Mouse (Mus musculus): Measurements from ENCODE around the gene Pradc1. TPM values are rescaled to one million over a fixed set of nuclear protein-coding genes. Genes with fewer than 3 reads are reported as not detected.
"Not testable (repeated sequence)": the region's sequence is repeated elsewhere in the genome, so short reads cannot be mapped to it uniquely, and the experiment has no call there.

Gene Pradc1
- polyA plus RNA-seq, 1 experiment: 41.5 TPM

DNA sequence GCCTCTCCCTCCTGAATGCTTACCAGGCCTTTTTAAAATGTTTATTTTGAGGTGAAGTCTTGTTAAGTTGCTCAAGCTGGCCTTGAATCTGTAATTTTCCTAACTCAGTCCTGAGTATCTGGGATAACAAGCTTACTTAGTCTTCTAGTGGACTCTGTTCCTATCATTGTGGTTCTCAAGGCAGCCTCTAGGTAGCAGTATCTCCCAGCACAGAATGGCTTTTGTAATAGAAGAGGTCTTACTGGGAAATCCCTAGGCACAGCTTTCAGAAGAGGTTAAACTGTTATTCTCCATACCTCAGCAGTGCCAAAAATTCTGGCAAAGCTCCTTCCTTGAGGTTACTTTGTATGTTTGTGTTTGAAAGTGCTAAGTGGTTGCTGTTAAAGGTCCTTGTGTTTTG is 13.6 kb upstream of the Pradc1 start:
- Histone ChIP-seq H3K27ac (ENCODE audit: control insufficient read depth, insufficient read depth, low read length) (no peak overlapping the region), H3K27me3 (ENCODE audit: control insufficient read depth, insufficient read depth, low read length) (no peaks in the 10 kb centered on the region), H3K4me3 (ENCODE audit: control insufficient read depth, insufficient read depth, low read length) (no peak overlapping the region), H3K4me1 (replicated peaks; ENCODE audit: control insufficient read depth, insufficient read depth, low read length) (no peaks in the 10 kb centered on the region), H3K36me3 (ENCODE audit: control insufficient read depth, insufficient read depth, low read length) (peaks cover 88% of the 10 kb centered on the region)
- TF ChIP-seq POLR2A (IDR thresholded peaks at IDR 0.05; ENCODE audit: control insufficient read depth, extremely low read depth, insufficient read depth, low read length, poor library complexity) (no peak), CTCF (IDR thresholded peaks at IDR 0.05; ENCODE audit: borderline replicate concordance, control insufficient read depth, extremely low read depth, insufficient read depth, low read length, poor library complexity) (no peak)
- no peak for DNase-seq

DNA sequence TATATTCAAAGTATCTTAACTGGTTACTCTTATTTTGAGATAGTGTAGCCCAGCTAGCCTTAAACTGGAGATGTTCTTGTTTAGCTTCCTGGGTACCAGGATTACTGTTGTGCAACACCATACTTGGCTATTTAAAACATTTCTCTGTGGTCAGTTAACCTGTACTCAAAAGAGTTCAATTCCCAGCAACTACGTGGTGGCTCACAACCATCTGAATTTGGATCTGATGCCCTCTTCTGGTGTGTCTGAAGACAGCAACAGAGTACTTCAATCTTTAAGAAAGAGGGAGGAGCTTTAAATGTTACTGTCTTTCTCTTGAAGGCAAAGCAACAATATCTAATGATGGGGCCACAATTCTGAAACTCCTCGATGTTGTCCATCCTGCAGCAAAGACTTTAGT is 7.9 kb upstream of the Pradc1 start:
- H3K36me3 ChIP-seq (ENCODE audit: control insufficient read depth, insufficient read depth, low read length): peaks cover 53% of the 10 kb centered on the region

DNA sequence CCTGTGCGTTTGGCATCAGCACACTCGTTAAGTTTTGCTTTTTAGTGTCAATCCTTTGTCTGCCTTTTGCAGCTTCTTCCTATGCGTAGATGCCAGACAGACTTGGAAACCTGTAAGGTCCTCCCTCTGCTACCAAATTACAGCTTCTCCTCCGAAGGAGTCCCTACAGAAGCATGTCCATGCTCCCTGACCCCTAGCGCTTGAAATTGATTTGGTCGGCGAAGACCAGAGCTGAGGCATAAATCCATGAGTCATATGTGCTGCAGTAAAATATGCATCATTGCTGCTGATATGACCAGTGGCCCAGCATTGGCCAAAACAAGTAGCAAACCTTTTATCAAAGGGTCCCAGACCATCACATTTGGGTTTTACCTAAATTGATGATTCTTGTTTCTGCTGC is 1.0 kb upstream of the Pradc1 start:
- Histone ChIP-seq H3K36me3 (ENCODE audit: control insufficient read depth, insufficient read depth, low read length) (no peaks in the 10 kb centered on the region), H3K4me3 (ENCODE audit: control insufficient read depth, insufficient read depth, low read length) (peak overlapping the region; percentile 82; the same call in 1 of the 2 replicates), H3K27me3 (ENCODE audit: control insufficient read depth, insufficient read depth, low read length) (no peaks in the 10 kb centered on the region), H3K27ac (ENCODE audit: control insufficient read depth, insufficient read depth, low read length) (no peak overlapping the region; the same call in 1 of the 2 replicates), H3K4me1 (replicated peaks; ENCODE audit: control insufficient read depth, insufficient read depth, low read length) (peaks cover 9% of the 10 kb centered on the region)
- no peak for TF ChIP-seq POLR2A (IDR thresholded peaks at IDR 0.05; ENCODE audit: control insufficient read depth, extremely low read depth, insufficient read depth, low read length, poor library complexity)
- no peak for TF ChIP-seq CTCF (IDR thresholded peaks at IDR 0.05; ENCODE audit: borderline replicate concordance, control insufficient read depth, extremely low read depth, insufficient read depth, low read length, poor library complexity)
- DNase-seq: no peak
- 6% methylated on average over 7 of the region's 7 CpGs for whole genome bisulfite sequencing

More for the DNA sequence above, 7.9 kb upstream of the Pradc1 start:
- Histone ChIP-seq H3K27ac (ENCODE audit: control insufficient read depth, insufficient read depth, low read length) (no peak overlapping the region), H3K27me3 (ENCODE audit: control insufficient read depth, insufficient read depth, low read length) (no peaks in the 10 kb centered on the region), H3K4me1 (replicated peaks; ENCODE audit: control insufficient read depth, insufficient read depth, low read length) (no peaks in the 10 kb centered on the region), H3K4me3 (ENCODE audit: control insufficient read depth, insufficient read depth, low read length) (no peak overlapping the region)
- TF ChIP-seq CTCF (IDR thresholded peaks at IDR 0.05; ENCODE audit: borderline replicate concordance, control insufficient read depth, extremely low read depth, insufficient read depth, low read length, poor library complexity) (no peak), POLR2A (IDR thresholded peaks at IDR 0.05; ENCODE audit: control insufficient read depth, extremely low read depth, insufficient read depth, low read length, poor library complexity) (no peak)
- WGBS: 98% methylated on average over 2 of the region's 2 CpGs
- no peak for DNase-seq

GRCm38 (mm10) chr6:85452411-85452665 is 568 bp upstream of the Pradc1 start:
- no peaks in the 10 kb centered on the region for H3K27me3 ChIP-seq (ENCODE audit: control insufficient read depth, insufficient read depth, low read length)
- H3K36me3 ChIP-seq (ENCODE audit: control insufficient read depth, insufficient read depth, low read length): no peaks in the 10 kb centered on the region
- H3K4me3 ChIP-seq (ENCODE audit: control insufficient read depth, insufficient read depth, low read length): peak overlapping the region; percentile 82
- TF ChIP-seq CTCF (IDR thresholded peaks at IDR 0.05; ENCODE audit: borderline replicate concordance, control insufficient read depth, extremely low read depth, insufficient read depth, low read length, poor library complexity) (no peak), POLR2A (IDR thresholded peaks at IDR 0.05; ENCODE audit: control insufficient read depth, extremely low read depth, insufficient read depth, low read length, poor library complexity) (no peak)
- peaks cover 9% of the 10 kb centered on the region for H3K4me1 ChIP-seq (replicated peaks; ENCODE audit: control insufficient read depth, insufficient read depth, low read length)
- WGBS: under 1% methylated on average over 15 of the region's 15 CpGs
- no peak for DNase-seq
- peak overlapping the region; percentile 56 for H3K27ac ChIP-seq (ENCODE audit: control insufficient read depth, insufficient read depth, low read length)

DNA sequence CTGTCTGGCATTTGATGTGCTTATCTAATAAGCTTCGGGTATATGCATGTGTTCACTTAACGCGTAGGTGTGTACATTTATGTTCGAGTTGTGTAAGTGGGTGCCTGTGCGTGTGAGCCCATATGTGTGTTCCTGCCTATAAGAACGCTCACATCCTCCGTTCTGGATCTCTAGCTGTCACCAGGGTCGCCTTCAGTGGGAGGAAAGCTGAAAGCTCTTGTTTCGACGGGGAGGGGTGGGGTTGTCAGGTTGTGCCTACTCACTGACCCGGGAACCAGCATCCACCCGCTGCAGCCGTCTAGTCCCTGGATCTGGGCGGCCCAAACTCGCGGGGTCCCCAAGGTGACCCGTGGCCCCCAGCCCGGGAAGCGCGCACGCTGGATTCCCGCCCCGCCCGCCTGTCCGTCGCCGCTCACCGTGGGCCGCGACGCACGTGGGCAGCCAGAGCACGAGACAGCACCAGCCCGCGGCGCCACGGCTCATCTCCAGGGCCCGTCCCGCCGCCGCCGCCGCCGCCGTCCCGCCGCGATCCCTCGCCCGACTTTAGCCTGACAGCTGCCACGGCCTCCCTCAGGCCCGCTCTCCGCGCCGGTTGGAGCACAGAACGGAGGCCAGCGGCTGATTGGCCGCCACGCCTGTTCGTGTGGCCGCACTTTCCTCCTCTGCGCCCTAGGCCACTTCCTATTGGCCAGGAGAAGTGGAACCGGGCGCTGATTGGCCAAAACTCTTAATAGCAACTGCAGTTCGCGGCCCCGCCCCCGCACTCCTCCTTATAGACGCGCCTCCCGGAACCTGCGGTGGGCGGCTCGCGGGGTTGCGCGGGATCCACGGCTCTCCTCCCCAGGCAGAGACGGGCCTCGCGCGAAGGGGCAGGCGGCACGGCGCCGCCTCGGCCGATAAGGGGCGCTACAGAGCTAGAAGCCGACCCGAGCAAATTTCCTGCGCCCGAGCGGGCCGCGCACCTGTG is 790 bp downstream of the Pradc1 start, which contains the start of gene Cct7:
TSS of gene Cct7 (plus strand) at position 818 of the 967 bp plus-strand sequence.
- Histone ChIP-seq H3K27me3 (ENCODE audit: control insufficient read depth, insufficient read depth, low read length) (no peaks in the 10 kb centered on the region), H3K4me3 (ENCODE audit: control insufficient read depth, insufficient read depth, low read length) (peak within 1 kb of the TSS; percentile 82), H3K27ac (ENCODE audit: control insufficient read depth, insufficient read depth, low read length) (peak within 1 kb of the TSS; percentile 74), H3K36me3 (ENCODE audit: control insufficient read depth, insufficient read depth, low read length) (no peaks in the 10 kb centered on the region), H3K4me1 (replicated peaks; ENCODE audit: control insufficient read depth, insufficient read depth, low read length) (peaks cover 9% of the 10 kb centered on the region)
- TF ChIP-seq POLR2A (IDR thresholded peaks at IDR 0.05; ENCODE audit: control insufficient read depth, extremely low read depth, insufficient read depth, low read length, poor library complexity) (peak; percentile 79), CTCF (IDR thresholded peaks at IDR 0.05; ENCODE audit: borderline replicate concordance, control insufficient read depth, extremely low read depth, insufficient read depth, low read length, poor library complexity) (peak; percentile 66; the same call in 1 of the 2 replicates)
- 2% methylated on average over 90 of the region's 96 CpGs for WGBS
- DNase-seq: peak; percentile 98

- H3K27ac ChIP-seq (ENCODE audit: control insufficient read depth, insufficient read depth, low read length); H3K27me3 ChIP-seq (ENCODE audit: control insufficient read depth, insufficient read depth, low read length); DNase-seq; H3K36me3 ChIP-seq (ENCODE audit: control insufficient read depth, insufficient read depth, low read length); H3K4me3 ChIP-seq (ENCODE audit: control insufficient read depth, insufficient read depth, low read length); H3K4me1 ChIP-seq (replicated peaks; ENCODE audit: control insufficient read depth, insufficient read depth, low read length): not testable (repeated sequence)
- WGBS: 85% methylated on average over 1 of the region's 1 CpGs
Measured at GRCm38 (mm10) chr6:85450140-85450539, 1.6 kb downstream of the Pradc1 start.

All from thymus, adult 2 months (tissue).